Comparison of ENCODE assay signal across 9 mouse cellular contexts in genomic region chrX:164287077-164287476, GRCm38 (mm10). TPM values are rescaled to one million over a fixed set of nuclear protein-coding genes. Genes with fewer than 3 reads are reported as not detected.
A peak's percentile ranks its signal among the peaks of the same experiment; 100 is the strongest.
DNase-seq lines count a peak whose midpoint lies in the region; ATAC-seq and TF ChIP-seq lines count a peak whose summit lies in the region.
"Had no signal": no experiment of that assay in that cellular context is flagged by ENCODE, and none has a peak within 500 bp of the region (broad histone marks: within the 10 kb centered on the region; RNA-seq: fewer than 3 reads in every experiment).

No protein-coding gene starts in this region.

- no peak overlapping the region for H3K4me3 ChIP-seq in kidney, adult 2 months (ENCODE audit: insufficient read depth, low read depth, low read length)

- no peaks in the 10 kb centered on the region for H3K4me1 ChIP-seq in kidney, adult 2 months (ENCODE audit: control insufficient read depth, insufficient read depth, low read length)

- 0 out of 2 replicates have a peak, but pooled peaks have one; percentile 57 for ATAC-seq in erythroid progenitor cell, adult 5-6 weeks (replicated peaks; ENCODE audit: low FRiP score, poor library complexity, severe bottlenecking)
- ATAC-seq in neutrophil, adult 5-6 weeks (ENCODE audit: extremely low read depth, insufficient number of reproducible peaks, low FRiP score, poor library complexity, severe bottlenecking): peak; percentile 82

- H3K27me3 ChIP-seq in kidney, adult 2 months (replicated peaks; ENCODE audit: control insufficient read depth, insufficient read depth, low read length): no peaks in the 10 kb centered on the region

- 48% methylated on average over 3 of the region's 3 CpGs for WGBS in kidney, adult 2 months

- no peak for TF ChIP-seq POLR2A in kidney, adult 2 months (IDR thresholded peaks at IDR 0.05; ENCODE audit: low read depth, low read length)

- TF ChIP-seq CTCF in kidney, adult 2 months (conservative IDR thresholded peaks at IDR 0.05; ENCODE audit: insufficient read depth, insufficient read length, low read depth, low read length): peak; percentile 50

- no peaks in the 10 kb centered on the region for H3K36me3 ChIP-seq in kidney, adult 2 months (ENCODE audit: control insufficient read depth, insufficient read depth, low read length)

- H3K27ac ChIP-seq in kidney, adult 2 months (ENCODE audit: insufficient read depth, low read depth, low read length): no peak overlapping the region

- peak; percentile 34 for DNase-seq in adrenal gland, postnatal 10 days
- no peak for DNase-seq in adrenal gland, adult 8-10 months
- peak; percentile 28 for DNase-seq in kidney, adult 2 months
- DNase-seq in kidney, adult 11 months: no peak
- DNase-seq in A20 (ENCODE audit: low read depth, low spot score): peak; percentile 40
- no peak for DNase-seq in gastrocnemius, adult 8-10 months (ENCODE audit: low spot score in 2 of 2)

RNA-seq across cellular contexts. Expression of gene Pir, which starts 17.9 kb away (rescaled TPM):
- 1 to 10 TPM; 3.6 to 7.1 TPM for total RNA-seq in adrenal gland, postnatal 10 days (2021)
- 10 to 100 TPM in 1 of 4 experiments, 1 to 10 TPM in 3; 4.8 to 11.3 (median 6.8) TPM for total RNA-seq in adrenal gland, adult 8-10 months (2022)
- 1.1 and 1.7 TPM in 2 replicates for polyA plus RNA-seq in kidney, adult 2 months (2012; rRNA removed)
- total RNA-seq in erythroid progenitor cell, adult 5-6 weeks (2015; ENCODE audit: low replicate concordance): 27.7 and 32.1 TPM in 2 replicates
- 37.7 and 38.7 TPM in 2 replicates for total RNA-seq in erythroid progenitor cell, adult 5-6 weeks (2017; ENCODE audit: low replicate concordance)
- total RNA-seq in neutrophil, adult 5-6 weeks (2017): not detected in 2 replicates
- 1 to 10 TPM; 4.9 to 5.9 (median 5.2) TPM for total RNA-seq in gastrocnemius, adult 8-10 months (2022)

RNA-seq across cellular contexts. Expression of gene Bmx, which starts 29.1 kb away (rescaled TPM):
- total RNA-seq in adrenal gland, postnatal 10 days (2021): 1 to 10 TPM; 1.1 to 1.4 TPM
- total RNA-seq in adrenal gland, adult 8-10 months (2022): under 1 TPM; 0.10 to 0.56 (median 0.36) TPM
- 0.34 and 0.50 TPM in 2 replicates for polyA plus RNA-seq in kidney, adult 2 months (2012; rRNA removed)
- 2.5 TPM in 1 of 2 replicates, not detected in the other for total RNA-seq in erythroid progenitor cell, adult 5-6 weeks (2015; ENCODE audit: low replicate concordance)
- 0.61 and 3.9 TPM in 2 replicates for total RNA-seq in erythroid progenitor cell, adult 5-6 weeks (2017; ENCODE audit: low replicate concordance)
- 41.7 and 42.5 TPM in 2 replicates for total RNA-seq in neutrophil, adult 5-6 weeks (2017)
- under 1 TPM; 0.12 to 0.52 (median 0.31) TPM for total RNA-seq in gastrocnemius, adult 8-10 months (2022)
- polyA plus RNA-seq: neural tube, embryonic 14.5 days had no signal

Comparison
In these comparisons a context has a peak if more than half of its experiments do, and no peak if none do; other contexts are left out.
1. DNase-seq: peak in adrenal gland, postnatal 10 days (single experiment), kidney, adult 2 months (single experiment) and A20 (single experiment); none in adrenal gland, adult 8-10 months (single experiment), kidney, adult 11 months (single experiment) and gastrocnemius, adult 8-10 months (0 of 2).